Mouse (Mus musculus): ENCODE data around the gene Selenbp2.
A peak's percentile ranks its signal among the peaks of the same experiment; 100 is the strongest.
"Not testable (repeated sequence)": the region's sequence is repeated elsewhere in the genome, so short reads cannot be mapped to it uniquely, and the experiment has no call there.

The Selenbp2 gene

GRCm38 (mm10) chr3:94693329-94693825 is at the start of gene Selenbp2:
Gene Selenbp2 (plus strand): TSS chr3:94693556.
- DNase-seq (ENCODE audit: low read depth in 1 of 2, low spot score in 2 of 2), result no peak

- DNase-seq (ENCODE audit: low read depth in 1 of 2, low spot score in 2 of 2), result no peak
Measured at GRCm38 (mm10) chr3:94648755-94649590, 44.4 kb upstream of the Selenbp2 start.

GRCm38 (mm10) chr3:94650409-94650808 is 42.9 kb upstream of the Selenbp2 start:
- no peak for DNase-seq (ENCODE audit: low read depth in 1 of 2, low spot score in 2 of 2)

GRCm38 (mm10) chr3:94653967-94654366 is 39.4 kb upstream of the Selenbp2 start:
- DNase-seq (ENCODE audit: low read depth in 1 of 2, low spot score in 2 of 2), result not testable (repeated sequence)

- not testable (repeated sequence) for DNase-seq (ENCODE audit: low read depth in 1 of 2, low spot score in 2 of 2)
Measured at GRCm38 (mm10) chr3:94657852-94658739, 35.3 kb upstream of the Selenbp2 start.

GRCm38 (mm10) chr3:94658740-94659095 is 34.6 kb upstream of the Selenbp2 start, which contains the start of gene Tuft1:
Gene Tuft1 (minus strand): TSS chr3:94658872.
- DNase-seq (ENCODE audit: low read depth in 1 of 2, low spot score in 2 of 2), result peak; percentile 51 to 67

GRCm38 (mm10) chr3:94659142-94659748 is 34.1 kb upstream of the Selenbp2 start:
- not testable (repeated sequence) for DNase-seq (ENCODE audit: low read depth in 1 of 2, low spot score in 2 of 2)

GRCm38 (mm10) chr3:94660841-94661240 is 32.5 kb upstream of the Selenbp2 start:
- not testable (repeated sequence) for DNase-seq (ENCODE audit: low read depth in 1 of 2, low spot score in 2 of 2)

GRCm38 (mm10) chr3:94665060-94665802 is 28.1 kb upstream of the Selenbp2 start:
- DNase-seq (ENCODE audit: low read depth in 1 of 2, low spot score in 2 of 2), result not testable (repeated sequence)

GRCm38 (mm10) chr3:94665896-94666295 is 27.5 kb upstream of the Selenbp2 start:
- not testable (repeated sequence) for DNase-seq (ENCODE audit: low read depth in 1 of 2, low spot score in 2 of 2)

- DNase-seq (ENCODE audit: low read depth in 1 of 2, low spot score in 2 of 2), result not testable (repeated sequence)
Measured at GRCm38 (mm10) chr3:94675101-94675500, 18.3 kb upstream of the Selenbp2 start.

GRCm38 (mm10) chr3:94679351-94679841 is 14.0 kb upstream of the Selenbp2 start:
- no peak for DNase-seq (ENCODE audit: low read depth in 1 of 2, low spot score in 2 of 2)

- not testable (repeated sequence) for DNase-seq (ENCODE audit: low read depth in 1 of 2, low spot score in 2 of 2)
Measured at GRCm38 (mm10) chr3:94680032-94680431, 13.3 kb upstream of the Selenbp2 start.

- no peak for DNase-seq (ENCODE audit: low read depth in 1 of 2, low spot score in 2 of 2)
Measured at GRCm38 (mm10) chr3:94680783-94681182, 12.6 kb upstream of the Selenbp2 start.

- no peak for DNase-seq (ENCODE audit: low read depth in 1 of 2, low spot score in 2 of 2)
Measured at GRCm38 (mm10) chr3:94683646-94684045, 9.7 kb upstream of the Selenbp2 start.

- not testable (repeated sequence) for DNase-seq (ENCODE audit: low read depth in 1 of 2, low spot score in 2 of 2)
Measured at GRCm38 (mm10) chr3:94685989-94686772, 7.2 kb upstream of the Selenbp2 start.

GRCm38 (mm10) chr3:94688698-94689097 is 4.7 kb upstream of the Selenbp2 start:
- DNase-seq (ENCODE audit: low read depth in 1 of 2, low spot score in 2 of 2), result not testable (repeated sequence)

- DNase-seq (ENCODE audit: low read depth in 1 of 2, low spot score in 2 of 2), result not testable (repeated sequence)
Measured at GRCm38 (mm10) chr3:94689195-94689594, 4.2 kb upstream of the Selenbp2 start.

- not testable (repeated sequence) for DNase-seq (ENCODE audit: low read depth in 1 of 2, low spot score in 2 of 2)
Measured at GRCm38 (mm10) chr3:94690162-94690561, 3.2 kb upstream of the Selenbp2 start.

Measured in monocyte, adult 2 months (primary cell).